Mouse (Mus musculus): ENCODE measurements around the gene Nkpd1. TPM values are rescaled to one million over a fixed set of nuclear protein-coding genes. Genes with fewer than 3 reads are reported as not detected.

Gene Nkpd1
- polyA plus RNA-seq, 1 experiment from 2014 or later, result 0.90 TPM

GRCm38 (mm10) chr7:19552443-19552842, 34.8 kb downstream of the Nkpd1 start:
- WGBS, result 81% methylated on average over 2 of the region's 2 CpGs
- Histone ChIP-seq H3K27ac (ENCODE audit: low read length) (no peak overlapping the region), H3K4me3 (replicated peaks; ENCODE audit: low read length) (no peak overlapping the region), H3K36me3 (ENCODE audit: control insufficient read depth, insufficient read depth) (no peaks in the 10 kb centered on the region), H3K4me1 (replicated peaks; ENCODE audit: control insufficient read depth, insufficient read depth, low read length) (peaks cover 2% of the 10 kb centered on the region; the same call in 1 of the 2 replicates), H3K4me2 (ENCODE audit: low read length) (no peak overlapping the region), H3K27me3 (replicated peaks; ENCODE audit: control insufficient read depth, insufficient read depth, low read length) (no peaks in the 10 kb centered on the region), H3K9ac (replicated peaks; ENCODE audit: low read depth, low read length) (no peak overlapping the region), H3K9me3 (ENCODE audit: control insufficient read depth, low read length) (no peaks in the 10 kb centered on the region)
- ATAC-seq, result no peak

GRCm38 (mm10) chr7:19554168-19554567, 36.5 kb downstream of the Nkpd1 start:
- no peak for ATAC-seq
- Histone ChIP-seq H3K27me3 (replicated peaks; ENCODE audit: control insufficient read depth, insufficient read depth, low read length) (no peaks in the 10 kb centered on the region), H3K4me2 (ENCODE audit: low read length) (no peak overlapping the region), H3K36me3 (ENCODE audit: control insufficient read depth, insufficient read depth) (no peaks in the 10 kb centered on the region), H3K4me1 (replicated peaks; ENCODE audit: control insufficient read depth, insufficient read depth, low read length) (peaks cover 13% of the 10 kb centered on the region), H3K9me3 (ENCODE audit: control insufficient read depth, low read length) (no peaks in the 10 kb centered on the region), H3K27ac (ENCODE audit: low read length) (no peak overlapping the region), H3K4me3 (replicated peaks; ENCODE audit: low read length) (no peak overlapping the region), H3K9ac (replicated peaks; ENCODE audit: low read depth, low read length) (no peak overlapping the region)
- WGBS, result 90% methylated on average over 1 of the region's 1 CpGs

GRCm38 (mm10) chr7:19557086-19557485, 39.4 kb downstream of the Nkpd1 start:
- no peak overlapping the region for H3K4me2 ChIP-seq (ENCODE audit: low read length)
- ATAC-seq, result no peak
- no peaks in the 10 kb centered on the region for H3K36me3 ChIP-seq (ENCODE audit: control insufficient read depth, insufficient read depth)
- H3K9me3 ChIP-seq (ENCODE audit: control insufficient read depth, low read length), result no peaks in the 10 kb centered on the region
- peaks cover 35% of the 10 kb centered on the region for H3K4me1 ChIP-seq (replicated peaks; ENCODE audit: control insufficient read depth, insufficient read depth, low read length)
- no peak overlapping the region for H3K9ac ChIP-seq (replicated peaks; ENCODE audit: low read depth, low read length)
- 94% methylated on average over 2 of the region's 2 CpGs for WGBS
- no peaks in the 10 kb centered on the region for H3K27me3 ChIP-seq (replicated peaks; ENCODE audit: control insufficient read depth, insufficient read depth, low read length)
- H3K4me3 ChIP-seq (replicated peaks; ENCODE audit: low read length), result no peak overlapping the region
- no peak overlapping the region for H3K27ac ChIP-seq (ENCODE audit: low read length)

- Histone ChIP-seq H3K36me3 (ENCODE audit: control insufficient read depth, insufficient read depth) (no peaks in the 10 kb centered on the region), H3K4me1 (replicated peaks; ENCODE audit: control insufficient read depth, insufficient read depth, low read length) (peaks cover 40% of the 10 kb centered on the region), H3K9me3 (ENCODE audit: control insufficient read depth, low read length) (no peaks in the 10 kb centered on the region), H3K27ac (ENCODE audit: low read length) (no peak overlapping the region), H3K9ac (replicated peaks; ENCODE audit: low read depth, low read length) (no peak overlapping the region), H3K4me3 (replicated peaks; ENCODE audit: low read length) (no peak overlapping the region), H3K4me2 (ENCODE audit: low read length) (no peak overlapping the region), H3K27me3 (replicated peaks; ENCODE audit: control insufficient read depth, insufficient read depth, low read length) (no peaks in the 10 kb centered on the region)
- no peak for ATAC-seq
- WGBS, result 94% methylated on average over 6 of the region's 6 CpGs
Observed at GRCm38 (mm10) chr7:19557982-19558900, 40.6 kb downstream of the Nkpd1 start.

GRCm38 (mm10) chr7:19558965-19559364, 41.3 kb downstream of the Nkpd1 start:
- H3K9me3 ChIP-seq (ENCODE audit: control insufficient read depth, low read length), result no peaks in the 10 kb centered on the region
- H3K36me3 ChIP-seq (ENCODE audit: control insufficient read depth, insufficient read depth), result no peaks in the 10 kb centered on the region; the same call in 1 of the 2 replicates
- H3K9ac ChIP-seq (replicated peaks; ENCODE audit: low read depth, low read length), result no peak overlapping the region
- H3K4me3 ChIP-seq (replicated peaks; ENCODE audit: low read length), result no peak overlapping the region
- H3K27ac ChIP-seq (ENCODE audit: low read length), result no peak overlapping the region
- no peaks in the 10 kb centered on the region for H3K27me3 ChIP-seq (replicated peaks; ENCODE audit: control insufficient read depth, insufficient read depth, low read length)
- peaks cover 43% of the 10 kb centered on the region for H3K4me1 ChIP-seq (replicated peaks; ENCODE audit: control insufficient read depth, insufficient read depth, low read length)
- ATAC-seq, result no peak
- H3K4me2 ChIP-seq (ENCODE audit: low read length), result no peak overlapping the region
- 29% methylated on average over 2 of the region's 2 CpGs for WGBS

GRCm38 (mm10) chr7:19560491-19561260, 43.0 kb downstream of the Nkpd1 start:
- 21% methylated on average over 11 of the region's 11 CpGs for WGBS
- ATAC-seq, result no peak
- Histone ChIP-seq H3K27me3 (replicated peaks; ENCODE audit: control insufficient read depth, insufficient read depth, low read length) (no peaks in the 10 kb centered on the region), H3K27ac (ENCODE audit: low read length) (no peak overlapping the region), H3K4me3 (replicated peaks; ENCODE audit: low read length) (peak overlapping the region; percentile 98), H3K4me2 (ENCODE audit: low read length) (peak overlapping the region; percentile 97), H3K9ac (replicated peaks; ENCODE audit: low read depth, low read length) (peak overlapping the region; percentile 92), H3K36me3 (ENCODE audit: control insufficient read depth, insufficient read depth) (peaks cover 12% of the 10 kb centered on the region), H3K4me1 (replicated peaks; ENCODE audit: control insufficient read depth, insufficient read depth, low read length) (peaks cover 43% of the 10 kb centered on the region), H3K9me3 (ENCODE audit: control insufficient read depth, low read length) (0 out of 2 replicates have a peak, but pooled peaks cover 3% of the 10 kb centered on the region)

GRCm38 (mm10) chr7:19561431-19561764, 43.8 kb downstream of the Nkpd1 start:
- Histone ChIP-seq H3K4me2 (ENCODE audit: low read length) (peak overlapping the region; percentile 97), H3K9ac (replicated peaks; ENCODE audit: low read depth, low read length) (peak overlapping the region; percentile 92), H3K4me1 (replicated peaks; ENCODE audit: control insufficient read depth, insufficient read depth, low read length) (peaks cover 43% of the 10 kb centered on the region), H3K27ac (ENCODE audit: low read length) (peak overlapping the region; percentile 96), H3K27me3 (replicated peaks; ENCODE audit: control insufficient read depth, insufficient read depth, low read length) (no peaks in the 10 kb centered on the region), H3K9me3 (ENCODE audit: control insufficient read depth, low read length) (0 out of 2 replicates have a peak, but pooled peaks cover 3% of the 10 kb centered on the region), H3K4me3 (replicated peaks; ENCODE audit: low read length) (peak overlapping the region; percentile 98), H3K36me3 (ENCODE audit: control insufficient read depth, insufficient read depth) (peaks cover 12% of the 10 kb centered on the region)
- no peak for ATAC-seq
- WGBS, result 0% methylated on average over 11 of the region's 11 CpGs

GRCm38 (mm10) chr7:19561765-19562642, 44.4 kb downstream of the Nkpd1 start:
- H3K4me2 ChIP-seq (ENCODE audit: low read length), result peak overlapping the region; percentile 97
- peaks cover 12% of the 10 kb centered on the region for H3K36me3 ChIP-seq (ENCODE audit: control insufficient read depth, insufficient read depth)
- 0 out of 2 replicates have a peak, but pooled peaks cover 3% of the 10 kb centered on the region for H3K9me3 ChIP-seq (ENCODE audit: control insufficient read depth, low read length)
- no peaks in the 10 kb centered on the region for H3K27me3 ChIP-seq (replicated peaks; ENCODE audit: control insufficient read depth, insufficient read depth, low read length)
- peaks cover 43% of the 10 kb centered on the region for H3K4me1 ChIP-seq (replicated peaks; ENCODE audit: control insufficient read depth, insufficient read depth, low read length)
- WGBS, result under 1% methylated on average over 102 of the region's 102 CpGs
- ATAC-seq, result peak; percentile 91
- H3K9ac ChIP-seq (replicated peaks; ENCODE audit: low read depth, low read length), result peak overlapping the region; percentile 92
- peak overlapping the region; percentile 98 for H3K4me3 ChIP-seq (replicated peaks; ENCODE audit: low read length)
- H3K27ac ChIP-seq (ENCODE audit: low read length), result peak overlapping the region; percentile 96

Measured in forebrain, embryonic 16.5 days (tissue).